Mouse (Mus musculus): ENCODE data around the gene Dynlt1f.
"Not testable (repeated sequence)": the region's sequence is repeated elsewhere in the genome, so short reads cannot be mapped to it uniquely, and the experiment has no call there.

Gene Dynlt1f

GRCm38 (mm10) chr17:6661093-6661816 lies 5.6 kb upstream of the Dynlt1f start:
- not testable (repeated sequence) for DNase-seq (ENCODE audit: low spot score)

- DNase-seq (ENCODE audit: low spot score): not testable (repeated sequence)
Measured at GRCm38 (mm10) chr17:6660589-6660988, 4.9 kb upstream of the Dynlt1f start.

- not testable (repeated sequence) for DNase-seq (ENCODE audit: low spot score)
Measured at GRCm38 (mm10) chr17:6658801-6659200, 3.1 kb upstream of the Dynlt1f start, which contains the start of gene Sytl3. TSS of gene Sytl3 (plus strand) at chr17:6659093.

- DNase-seq (ENCODE audit: low spot score): not testable (repeated sequence)
Measured at GRCm38 (mm10) chr17:6656471-6656870, 771 bp upstream of the Dynlt1f start.

- peak; percentile 56 for DNase-seq (ENCODE audit: low spot score)
Measured at GRCm38 (mm10) chr17:6655087-6655511, 601 bp downstream of the Dynlt1f start.

GRCm38 (mm10) chr17:6653341-6653946 lies 2.3 kb downstream of the Dynlt1f start:
- not testable (repeated sequence) for DNase-seq (ENCODE audit: low spot score)

- not testable (repeated sequence) for DNase-seq (ENCODE audit: low spot score)
Measured at GRCm38 (mm10) chr17:6650904-6651565, 4.7 kb downstream of the Dynlt1f start.

- not testable (repeated sequence) for DNase-seq (ENCODE audit: low spot score)
Measured at GRCm38 (mm10) chr17:6647452-6647851, 8.2 kb downstream of the Dynlt1f start.

GRCm38 (mm10) chr17:6646841-6647240 lies 8.9 kb downstream of the Dynlt1f start:
- DNase-seq (ENCODE audit: low spot score): not testable (repeated sequence)

GRCm38 (mm10) chr17:6645668-6646067 lies 10.0 kb downstream of the Dynlt1f start:
- not testable (repeated sequence) for DNase-seq (ENCODE audit: low spot score)

- not testable (repeated sequence) for DNase-seq (ENCODE audit: low spot score)
Measured at GRCm38 (mm10) chr17:6644673-6645072, 11.0 kb downstream of the Dynlt1f start.

- not testable (repeated sequence) for DNase-seq (ENCODE audit: low spot score)
Measured at GRCm38 (mm10) chr17:6644210-6644609, 11.5 kb downstream of the Dynlt1f start.

- not testable (repeated sequence) for DNase-seq (ENCODE audit: low spot score)
Measured at GRCm38 (mm10) chr17:6640771-6641429, 14.8 kb downstream of the Dynlt1f start.

GRCm38 (mm10) chr17:6640044-6640637 lies 15.6 kb downstream of the Dynlt1f start:
- not testable (repeated sequence) for DNase-seq (ENCODE audit: low spot score)

- not testable (repeated sequence) for DNase-seq (ENCODE audit: low spot score)
Measured at GRCm38 (mm10) chr17:6639486-6639885, 16.2 kb downstream of the Dynlt1f start.

- DNase-seq (ENCODE audit: low spot score): not testable (repeated sequence)
Measured at GRCm38 (mm10) chr17:6638444-6638843, 17.3 kb downstream of the Dynlt1f start.

- DNase-seq (ENCODE audit: low spot score): not testable (repeated sequence)
Measured at GRCm38 (mm10) chr17:6637434-6637833, 18.3 kb downstream of the Dynlt1f start.

GRCm38 (mm10) chr17:6636861-6637260 lies 18.8 kb downstream of the Dynlt1f start:
- DNase-seq (ENCODE audit: low spot score): no peak

GRCm38 (mm10) chr17:6635781-6636180 lies 19.9 kb downstream of the Dynlt1f start:
- DNase-seq (ENCODE audit: low spot score): not testable (repeated sequence)

- DNase-seq (ENCODE audit: low spot score): not testable (repeated sequence)
Measured at GRCm38 (mm10) chr17:6632850-6633249, 22.9 kb downstream of the Dynlt1f start.

GRCm38 (mm10) chr17:6630398-6630797 lies 25.3 kb downstream of the Dynlt1f start:
- not testable (repeated sequence) for DNase-seq (ENCODE audit: low spot score)

Measured in spleen, adult 12 weeks (tissue).